Mouse (Mus musculus) midbrain, postnatal 0 days (tissue): ENCODE measurements around the gene Ddx20. TPM values are rescaled to one million over a fixed set of nuclear protein-coding genes. Genes with fewer than 3 reads are reported as not detected.

Experiments used
- ATAC-seq: fragments of 200-750 bp; cut with Nextera tagmentation; 2 replicates; pipeline ENCODE4 v1.8.0; 2017; ENCODE audit warnings: moderate number of reproducible peaks, mild to moderate bottlenecking, moderate TSS enrichment, moderate library complexity; ENCODE audit not compliant: low FRiP score
- DNase-seq: peaks from one replicate; pipeline ENCODE4 v3.0.0-alpha.2; 2015; ENCODE audit warnings: low spot score
- H3K27ac ChIP-seq: fragments of 300-500 bp; sonication (generic); 2 replicates; pipeline ENCODE4 v1.5.1; 2014; ENCODE audit warnings: low read depth, mild to moderate bottlenecking, low read length, mixed read lengths
- H3K27me3 ChIP-seq: fragments of 300-500 bp; sonication (generic); 2 replicates; pipeline ENCODE4 v1.6.1; 2014; ENCODE audit warnings: low read length, control low read depth, mixed read lengths; ENCODE audit not compliant: insufficient read depth
- H3K36me3 ChIP-seq: fragments of 300-500 bp; sonication (generic); 2 replicates; pipeline ENCODE4 v1.6.1; 2014; ENCODE audit warnings: low read length, control low read depth, mixed read lengths; ENCODE audit not compliant: insufficient read depth
- H3K4me1 ChIP-seq: fragments of 300-500 bp; sonication (generic); 2 replicates; pipeline ENCODE4 v1.6.1; 2014; ENCODE audit warnings: mild to moderate bottlenecking, control low read depth, antibody characterized with exemption, low read length, mixed read lengths; ENCODE audit not compliant: insufficient read depth
- H3K4me2 ChIP-seq: fragments of 300-500 bp; sonication (generic); 2 replicates; pipeline ENCODE4 v1.6.1; 2014; ENCODE audit warnings: low read depth, mild to moderate bottlenecking, low read length, mixed read lengths; ENCODE audit not compliant: poor library complexity, severe bottlenecking
- H3K4me3 ChIP-seq: fragments of 300-500 bp; sonication (generic); 2 replicates; pipeline ENCODE4 v1.5.1; 2014; ENCODE audit warnings: low read depth, mild to moderate bottlenecking, low read length, moderate library complexity
- H3K9ac ChIP-seq: fragments of 300-500 bp; sonication (generic); replicated peaks from 2 replicates; pipeline ENCODE4 v1.6.1; 2014; ENCODE audit warnings: mild to moderate bottlenecking, low read length, moderate library complexity, mixed read lengths; ENCODE audit not compliant: poor library complexity, severe bottlenecking
- H3K9me3 ChIP-seq: fragments of 300-500 bp; sonication (generic); 2 replicates; pipeline ENCODE4 v1.6.1; 2016; ENCODE audit warnings: low read length, control low read depth
- CTCF ChIP-seq: IDR thresholded peaks from 2 replicates; pipeline ENCODE4 v1.5.1; 2016; ENCODE audit warnings: antibody characterized with exemption, mild to moderate bottlenecking
- WGBS: fragments of 180-500 bp; shearing (Covaris S2); extraction: QIAGEN DNeasy Blood & Tissue Kit; methylation state at CpG from one replicate; pipeline ENCODE4 v1.1.7; 2014; 5-methylcytosine and 5-hydroxymethylcytosine counted together
- polyA plus RNA-seq: library from polyadenylated mRNA; unstranded; fragments of >200 nt; fragmentation: Nextera tagmentation; extraction: Ambion mirVana; gene quantifications from 2 replicates; pipeline ENCODE4 v1.2.1, GENCODE M21; 2015
- total RNA-seq: library from RNA; depleted of rRNA; stranded (reverse); fragments of >200 nt; gene quantifications from 2 replicates; pipeline ENCODE4 v1.2.3, GENCODE M21; 2014

The Ddx20 gene
- total and polyA plus RNA-seq, 2 experiments from 2014 or later = 16.5 to 23.0 TPM

- Histone ChIP-seq H3K36me3 (no peaks in the 10 kb centered on the region), H3K9me3 (no peaks in the 10 kb centered on the region), H3K4me2 (no peak overlapping the region), H3K4me3 (no peak overlapping the region), H3K4me1 (peaks cover 12% of the 10 kb centered on the region; the same call in 1 of the 2 replicates), H3K27ac (no peak overlapping the region), H3K27me3 (peaks cover 6% of the 10 kb centered on the region; the same call in 1 of the 2 replicates), H3K9ac (no peak overlapping the region)
- no peak for DNase-seq
- no peak for TF ChIP-seq CTCF
- no peak for ATAC-seq
- WGBS = 95% methylated on average over 1 of the region's 1 CpGs
Measured at GRCm38 (mm10) chr3:105698311-105698710, 10.9 kb upstream of the Ddx20 start.

GRCm38 (mm10) chr3:105697148-105697441 is 9.7 kb upstream of the Ddx20 start:
- peaks cover 12% of the 10 kb centered on the region; the same call in 1 of the 2 replicates for H3K4me1 ChIP-seq
- no peak overlapping the region for H3K4me2 ChIP-seq
- H3K9me3 ChIP-seq = no peaks in the 10 kb centered on the region
- H3K27ac ChIP-seq = no peak overlapping the region
- no peak for ATAC-seq
- no peak overlapping the region for H3K9ac ChIP-seq
- 69% methylated on average over 5 of the region's 5 CpGs for WGBS
- no peaks in the 10 kb centered on the region; the same call in 1 of the 2 replicates for H3K27me3 ChIP-seq
- no peak for TF ChIP-seq CTCF
- no peak overlapping the region for H3K4me3 ChIP-seq
- H3K36me3 ChIP-seq = no peaks in the 10 kb centered on the region
- no peak for DNase-seq

- no peak overlapping the region for H3K9ac ChIP-seq
- no peaks in the 10 kb centered on the region for H3K36me3 ChIP-seq
- WGBS = 39% methylated on average over 17 of the region's 17 CpGs
- H3K27me3 ChIP-seq = no peaks in the 10 kb centered on the region; the same call in 1 of the 2 replicates
- H3K27ac ChIP-seq = no peak overlapping the region
- H3K4me1 ChIP-seq = peaks cover 12% of the 10 kb centered on the region; the same call in 1 of the 2 replicates
- DNase-seq (peak; percentile 48), ATAC-seq (peak; percentile 41; the same call in 1 of the 2 replicates)
- H3K4me2 ChIP-seq = peak overlapping the region; percentile 26
- TF ChIP-seq CTCF = no peak
- no peak overlapping the region for H3K4me3 ChIP-seq
- no peaks in the 10 kb centered on the region for H3K9me3 ChIP-seq
Measured at GRCm38 (mm10) chr3:105696387-105697147, 9.2 kb upstream of the Ddx20 start.

GRCm38 (mm10) chr3:105695476-105696386 is 8.4 kb upstream of the Ddx20 start:
- Histone ChIP-seq H3K27me3 (no peaks in the 10 kb centered on the region; the same call in 1 of the 2 replicates), H3K36me3 (no peaks in the 10 kb centered on the region), H3K27ac (peak overlapping the region; percentile 26; the same call in 1 of the 2 replicates), H3K4me1 (peaks cover 12% of the 10 kb centered on the region; the same call in 1 of the 2 replicates), H3K4me3 (no peak overlapping the region), H3K9me3 (no peaks in the 10 kb centered on the region), H3K9ac (peak overlapping the region; percentile 29; the same call in 1 of the 2 replicates), H3K4me2 (peak overlapping the region; percentile 26)
- WGBS = 20% methylated on average over 20 of the region's 20 CpGs
- DNase-seq (peak; percentile 36), ATAC-seq (peak; percentile 69)
- no peak for TF ChIP-seq CTCF

- 83% methylated on average over 14 of the region's 14 CpGs for WGBS
- no peak overlapping the region for H3K4me3 ChIP-seq
- no peaks in the 10 kb centered on the region; the same call in 1 of the 2 replicates for H3K27me3 ChIP-seq
- no peaks in the 10 kb centered on the region for H3K36me3 ChIP-seq
- no peaks in the 10 kb centered on the region for H3K9me3 ChIP-seq
- no peak for DNase-seq
- H3K9ac ChIP-seq = no peak overlapping the region
- H3K27ac ChIP-seq = no peak overlapping the region
- ATAC-seq = no peak
- no peak overlapping the region for H3K4me2 ChIP-seq
- no peak for TF ChIP-seq CTCF
- peaks cover 12% of the 10 kb centered on the region; the same call in 1 of the 2 replicates for H3K4me1 ChIP-seq
Measured at GRCm38 (mm10) chr3:105693327-105694080, 6.1 kb upstream of the Ddx20 start.
